Mouse (Mus musculus) limb, embryonic 10.5 days (tissue): ENCODE measurements around the gene Ppl. TPM values are rescaled to one million over a fixed set of nuclear protein-coding genes. Genes with fewer than 3 reads are reported as not detected.

Experiments used
- DNase-seq: peaks from one replicate; pipeline ENCODE4 v3.0.0-alpha.2; 2017; ENCODE audit warnings: low spot score
- H3K27ac ChIP-seq: fragments of 300-500 bp; sonication (generic); 2 replicates; pipeline ENCODE4 v1.5.1; 2016; ENCODE audit warnings: mild to moderate bottlenecking
- H3K27me3 ChIP-seq: fragments of 300-500 bp; sonication (generic); 2 replicates; pipeline ENCODE4 v1.6.1; 2016; ENCODE audit warnings: low read depth, mild to moderate bottlenecking; ENCODE audit not compliant: poor library complexity, severe bottlenecking
- H3K36me3 ChIP-seq: fragments of 300-500 bp; sonication (generic); 2 replicates; pipeline ENCODE4 v1.6.1; 2016; ENCODE audit warnings: mild to moderate bottlenecking, moderate library complexity
- H3K4me1 ChIP-seq: fragments of 300-500 bp; sonication (generic); 2 replicates; pipeline ENCODE4 v1.6.1; 2016
- H3K4me3 ChIP-seq: fragments of 300-500 bp; sonication (generic); 2 replicates; pipeline ENCODE4 v1.5.1; 2016; ENCODE audit warnings: mild to moderate bottlenecking, moderate library complexity
- H3K9me3 ChIP-seq: fragments of 300-500 bp; sonication (generic); replicated peaks from 2 replicates; pipeline ENCODE4 v1.6.1; 2016; ENCODE audit warnings: mild to moderate bottlenecking
- WGBS: fragments of 180-500 bp; shearing (Covaris S2); methylation state at CpG from one replicate; pipeline ENCODE4 v1.1.7; 2016; 5-methylcytosine and 5-hydroxymethylcytosine counted together
- polyA plus RNA-seq: library from polyadenylated mRNA; unstranded; fragments of >200 nt; fragmentation: Nextera tagmentation; extraction: Ambion mirVana; gene quantifications from 2 replicates; pipeline ENCODE4 v1.2.1, GENCODE M21; 2016

The Ppl gene
- polyA plus RNA-seq, result 2.3 and 3.0 TPM in 2 replicates

GRCm38 (mm10) chr16:5132401-5132801, at the start of gene Ppl:
Gene Ppl (minus strand): TSS chr16:5132421.
- WGBS, result 2% methylated on average over 37 of the region's 39 CpGs
- Histone ChIP-seq H3K4me1 (peaks cover 14% of the 10 kb centered on the region), H3K27me3 (peaks cover 80% of the 10 kb centered on the region), H3K27ac (no peak within 1 kb of the TSS), H3K9me3 (no peaks in the 10 kb centered on the region), H3K36me3 (no peaks in the 10 kb centered on the region), H3K4me3 (peak within 1 kb of the TSS; percentile 52)
- DNase-seq, result peak; percentile 60

GRCm38 (mm10) chr16:5172636-5173035, 40.4 kb upstream of the Ppl start:
- no peak overlapping the region for H3K4me3 ChIP-seq
- DNase-seq, result no peak
- 91% methylated on average over 6 of the region's 6 CpGs for WGBS
- H3K36me3 ChIP-seq, result no peaks in the 10 kb centered on the region
- no peak overlapping the region for H3K27ac ChIP-seq
- no peaks in the 10 kb centered on the region for H3K4me1 ChIP-seq
- no peaks in the 10 kb centered on the region for H3K27me3 ChIP-seq
- H3K9me3 ChIP-seq, result no peaks in the 10 kb centered on the region

GRCm38 (mm10) chr16:5168829-5169228, 36.6 kb upstream of the Ppl start:
- no peaks in the 10 kb centered on the region for H3K9me3 ChIP-seq
- 80% methylated on average over 5 of the region's 5 CpGs for WGBS
- no peaks in the 10 kb centered on the region for H3K4me1 ChIP-seq
- DNase-seq, result no peak
- no peak overlapping the region for H3K27ac ChIP-seq
- no peaks in the 10 kb centered on the region for H3K36me3 ChIP-seq
- H3K4me3 ChIP-seq, result no peak overlapping the region
- H3K27me3 ChIP-seq, result no peaks in the 10 kb centered on the region

GRCm38 (mm10) chr16:5168038-5168437, 35.8 kb upstream of the Ppl start:
- DNase-seq, result no peak
- WGBS, result 86% methylated on average over 2 of the region's 2 CpGs
- H3K27me3 ChIP-seq, result no peaks in the 10 kb centered on the region

GRCm38 (mm10) chr16:5164327-5164726, 32.1 kb upstream of the Ppl start:
- no peaks in the 10 kb centered on the region for H3K36me3 ChIP-seq
- DNase-seq, result no peak
- H3K4me3 ChIP-seq, result no peak overlapping the region
- 0 out of 2 replicates have a peak, but pooled peaks cover 4% of the 10 kb centered on the region for H3K27me3 ChIP-seq
- WGBS, result 88% methylated on average over 6 of the region's 6 CpGs
- no peak overlapping the region for H3K27ac ChIP-seq
- H3K9me3 ChIP-seq, result no peaks in the 10 kb centered on the region
- H3K4me1 ChIP-seq, result no peaks in the 10 kb centered on the region

More at GRCm38 (mm10) chr16:5168038-5168437, 35.8 kb upstream of the Ppl start:
- Histone ChIP-seq H3K27ac (no peak overlapping the region), H3K9me3 (no peaks in the 10 kb centered on the region), H3K4me3 (no peak overlapping the region), H3K4me1 (no peaks in the 10 kb centered on the region), H3K36me3 (no peaks in the 10 kb centered on the region)

GRCm38 (mm10) chr16:5159248-5159647, 27.0 kb upstream of the Ppl start:
- 84% methylated on average over 8 of the region's 8 CpGs for WGBS

GRCm38 (mm10) chr16:5157113-5157512, 24.9 kb upstream of the Ppl start:
- Histone ChIP-seq H3K36me3 (no peaks in the 10 kb centered on the region), H3K4me3 (no peak overlapping the region), H3K27ac (no peak overlapping the region), H3K9me3 (no peaks in the 10 kb centered on the region), H3K27me3 (0 out of 2 replicates have a peak, but pooled peaks cover 2% of the 10 kb centered on the region), H3K4me1 (peaks cover 8% of the 10 kb centered on the region)
- 86% methylated on average over 3 of the region's 3 CpGs for WGBS
- DNase-seq, result no peak

More at GRCm38 (mm10) chr16:5159248-5159647, 27.0 kb upstream of the Ppl start:
- H3K4me3 ChIP-seq, result no peak overlapping the region
- H3K27me3 ChIP-seq, result 0 out of 2 replicates have a peak, but pooled peaks cover 4% of the 10 kb centered on the region
- no peak overlapping the region for H3K27ac ChIP-seq
- no peaks in the 10 kb centered on the region for H3K9me3 ChIP-seq
- DNase-seq, result no peak
- peaks cover 8% of the 10 kb centered on the region for H3K4me1 ChIP-seq
- no peaks in the 10 kb centered on the region for H3K36me3 ChIP-seq

- no peaks in the 10 kb centered on the region for H3K27me3 ChIP-seq
- no peak overlapping the region for H3K27ac ChIP-seq
- no peaks in the 10 kb centered on the region for H3K36me3 ChIP-seq
- H3K9me3 ChIP-seq, result no peaks in the 10 kb centered on the region
- H3K4me1 ChIP-seq, result peaks cover 8% of the 10 kb centered on the region
- no peak overlapping the region for H3K4me3 ChIP-seq
- WGBS, result 72% methylated on average over 2 of the region's 2 CpGs
- DNase-seq, result no peak
These were observed 24.3 kb upstream of the Ppl start for GRCm38 (mm10) chr16:5156495-5156894.

GRCm38 (mm10) chr16:5155014-5155413, 22.8 kb upstream of the Ppl start:
- no peaks in the 10 kb centered on the region for H3K9me3 ChIP-seq
- no peak for DNase-seq
- no peaks in the 10 kb centered on the region for H3K36me3 ChIP-seq
- 65% methylated on average over 3 of the region's 3 CpGs for WGBS
- no peak overlapping the region for H3K4me3 ChIP-seq
- H3K27me3 ChIP-seq, result no peaks in the 10 kb centered on the region
- no peak overlapping the region for H3K27ac ChIP-seq
- peaks cover 8% of the 10 kb centered on the region for H3K4me1 ChIP-seq

GRCm38 (mm10) chr16:5153299-5154026, 21.2 kb upstream of the Ppl start:
- peaks cover 2% of the 10 kb centered on the region; the same call in 1 of the 2 replicates for H3K27me3 ChIP-seq
- no peak for DNase-seq
- no peaks in the 10 kb centered on the region for H3K36me3 ChIP-seq
- H3K27ac ChIP-seq, result no peak overlapping the region
- peaks cover 8% of the 10 kb centered on the region for H3K4me1 ChIP-seq
- no peaks in the 10 kb centered on the region for H3K9me3 ChIP-seq
- no peak overlapping the region for H3K4me3 ChIP-seq
- WGBS, result 74% methylated on average over 6 of the region's 6 CpGs

- no peak for DNase-seq
- WGBS, result 81% methylated on average over 10 of the region's 10 CpGs
- Histone ChIP-seq H3K4me1 (peaks cover 16% of the 10 kb centered on the region), H3K36me3 (no peaks in the 10 kb centered on the region), H3K4me3 (no peak overlapping the region), H3K9me3 (no peaks in the 10 kb centered on the region), H3K27ac (no peak overlapping the region), H3K27me3 (peaks cover 15% of the 10 kb centered on the region)
These were observed 18.3 kb upstream of the Ppl start for GRCm38 (mm10) chr16:5150544-5150943.

- Histone ChIP-seq H3K27ac (no peak within 1 kb of the TSS), H3K27me3 (peaks cover 15% of the 10 kb centered on the region), H3K4me1 (peaks cover 16% of the 10 kb centered on the region), H3K9me3 (no peaks in the 10 kb centered on the region), H3K36me3 (no peaks in the 10 kb centered on the region), H3K4me3 (peak within 1 kb of the TSS; percentile 50)
- no peak for DNase-seq
- WGBS, result 22% methylated on average over 13 of the region's 13 CpGs
These were observed 14.8 kb upstream of the Ppl start, which contains the start of gene Sec14l5 for GRCm38 (mm10) chr16:5147037-5147385. Gene Sec14l5 (plus strand): TSS chr16:5147109.

- Histone ChIP-seq H3K27ac (no peak overlapping the region), H3K27me3 (peaks cover 15% of the 10 kb centered on the region), H3K9me3 (no peaks in the 10 kb centered on the region), H3K4me1 (peaks cover 16% of the 10 kb centered on the region), H3K36me3 (no peaks in the 10 kb centered on the region), H3K4me3 (peak overlapping the region; percentile 50)
- 2% methylated on average over 26 of the region's 26 CpGs for WGBS
- DNase-seq, result peak; percentile 85
These were observed 14.3 kb upstream of the Ppl start for GRCm38 (mm10) chr16:5146367-5147036.
